Mouse (Mus musculus): ENCODE measurements around the gene Kntc1. TPM values are rescaled to one million over a fixed set of nuclear protein-coding genes. Genes with fewer than 3 reads are reported as not detected.
"Not testable (repeated sequence)": the region's sequence is repeated elsewhere in the genome, so short reads cannot be mapped to it uniquely, and the experiment has no call there.

Gene Kntc1
- 1 to 10 TPM; 1.9 to 2.9 TPM for total RNA-seq (2021)

GRCm38 (mm10) chr5:123749065-123750064 is at the start of gene Kntc1, which contains the start of gene Rsrc2:
Kntc1 (plus strand) TSS chr5:123749716.
Rsrc2 (minus strand) TSS chr5:123749414.
- DNase-seq (ENCODE audit: extremely low spot score in 1 of 2, low spot score in 1 of 2), result peak; percentile 87 to 91

- DNase-seq (ENCODE audit: extremely low spot score in 1 of 2, low spot score in 1 of 2), result peak; percentile 23 to 33
Observed at GRCm38 (mm10) chr5:123700625-123701024, 48.9 kb upstream of the Kntc1 start.

- DNase-seq (ENCODE audit: extremely low spot score in 1 of 2, low spot score in 1 of 2), result no peak
Observed at GRCm38 (mm10) chr5:123708598-123708997, 40.9 kb upstream of the Kntc1 start.

- DNase-seq (ENCODE audit: extremely low spot score in 1 of 2, low spot score in 1 of 2), result no peak
Observed at GRCm38 (mm10) chr5:123709571-123709970, 39.9 kb upstream of the Kntc1 start.

GRCm38 (mm10) chr5:123713782-123714181 is 35.7 kb upstream of the Kntc1 start:
- DNase-seq (ENCODE audit: extremely low spot score in 1 of 2, low spot score in 1 of 2), result no peak

- DNase-seq (ENCODE audit: extremely low spot score in 1 of 2, low spot score in 1 of 2), result no peak
Observed at GRCm38 (mm10) chr5:123714622-123715021, 34.9 kb upstream of the Kntc1 start.

GRCm38 (mm10) chr5:123720328-123721311 is 28.9 kb upstream of the Kntc1 start, which contains the start of gene Zcchc8:
Zcchc8 (minus strand) TSS chr5:123721100.
- peak; percentile 80 to 85 for DNase-seq (ENCODE audit: extremely low spot score in 1 of 2, low spot score in 1 of 2)

GRCm38 (mm10) chr5:123723816-123724215 is 25.7 kb upstream of the Kntc1 start:
- not testable (repeated sequence) for DNase-seq (ENCODE audit: extremely low spot score in 1 of 2, low spot score in 1 of 2)

GRCm38 (mm10) chr5:123730981-123731380 is 18.5 kb upstream of the Kntc1 start:
- DNase-seq (ENCODE audit: extremely low spot score in 1 of 2, low spot score in 1 of 2), result no peak

- no peak for DNase-seq (ENCODE audit: extremely low spot score in 1 of 2, low spot score in 1 of 2)
Observed at GRCm38 (mm10) chr5:123744358-123744757, 5.2 kb upstream of the Kntc1 start.

GRCm38 (mm10) chr5:123746253-123746652 is 3.3 kb upstream of the Kntc1 start:
- DNase-seq (ENCODE audit: extremely low spot score in 1 of 2, low spot score in 1 of 2), result no peak

- no peak for DNase-seq (ENCODE audit: extremely low spot score in 1 of 2, low spot score in 1 of 2)
Observed at GRCm38 (mm10) chr5:123747604-123748003, 1.9 kb upstream of the Kntc1 start.

- peak in 1 of 2 experiments; percentile 6 for DNase-seq (ENCODE audit: extremely low spot score in 1 of 2, low spot score in 1 of 2)
Observed at GRCm38 (mm10) chr5:123748339-123749064, 1.0 kb upstream of the Kntc1 start.

- no peak for DNase-seq (ENCODE audit: extremely low spot score in 1 of 2, low spot score in 1 of 2)
Observed at GRCm38 (mm10) chr5:123765506-123765905, 16.0 kb downstream of the Kntc1 start.

GRCm38 (mm10) chr5:123766455-123766854 is 16.9 kb downstream of the Kntc1 start:
- not testable (repeated sequence) for DNase-seq (ENCODE audit: extremely low spot score in 1 of 2, low spot score in 1 of 2)

- no peak for DNase-seq (ENCODE audit: extremely low spot score in 1 of 2, low spot score in 1 of 2)
Observed at GRCm38 (mm10) chr5:123773441-123773840, 23.9 kb downstream of the Kntc1 start.

GRCm38 (mm10) chr5:123780716-123781115 is 31.2 kb downstream of the Kntc1 start:
- no peak for DNase-seq (ENCODE audit: extremely low spot score in 1 of 2, low spot score in 1 of 2)

- no peak for DNase-seq (ENCODE audit: extremely low spot score in 1 of 2, low spot score in 1 of 2)
Observed at GRCm38 (mm10) chr5:123781864-123782263, 32.3 kb downstream of the Kntc1 start.

- DNase-seq (ENCODE audit: extremely low spot score in 1 of 2, low spot score in 1 of 2), result no peak
Observed at GRCm38 (mm10) chr5:123788976-123789375, 39.5 kb downstream of the Kntc1 start.

GRCm38 (mm10) chr5:123793081-123793480 is 43.6 kb downstream of the Kntc1 start:
- DNase-seq (ENCODE audit: extremely low spot score in 1 of 2, low spot score in 1 of 2), result no peak
